Mouse (Mus musculus) megakaryocyte-erythroid progenitor cell, adult 5-6 weeks (primary cell): ENCODE results near the gene Scn3b. TPM values are rescaled to one million over a fixed set of nuclear protein-coding genes. Genes with fewer than 3 reads are reported as not detected.

Experiments
- ATAC-seq: replicated peaks from 2 replicates; pipeline ENCODE4 v1.8.0; 2016; ENCODE audit warnings: mild to moderate bottlenecking, inconsistent platforms; ENCODE audit not compliant: severe bottlenecking, poor library complexity, low FRiP score, low TSS enrichment
- total RNA-seq, 2 experiments: library from RNA; stranded (forward) in 1 of 2; stranded (reverse) in 1 of 2; fragments of 200-1000, 215-1000 nt in 1 of 2; fragments of >200 nt in 1 of 2; fragmentation: Nextera tagmentation in 1 of 2; gene quantifications; 2 replicates each; pipeline ENCODE4 v1.2.3; 2014 to 2017

Gene Scn3b
- total RNA-seq (2014; fragmentation: Nextera tagmentation) (not detected in 2 replicates), total RNA-seq (2017) (not detected in 2 replicates)

GRCm38 (mm10) chr9:40269103-40269861 lies at the start of gene Scn3b:
Gene Scn3b, plus strand, starts transcription at chr9:40269217.
- no peak for ATAC-seq

GRCm38 (mm10) chr9:40224289-40224688 lies 44.7 kb upstream of the Scn3b start:
- ATAC-seq: no peak

GRCm38 (mm10) chr9:40227874-40228789 lies 40.9 kb upstream of the Scn3b start:
- peak; percentile 87 for ATAC-seq

GRCm38 (mm10) chr9:40228804-40229331 lies 40.1 kb upstream of the Scn3b start:
- ATAC-seq: no peak

- no peak for ATAC-seq
Observed at GRCm38 (mm10) chr9:40229479-40229878, 39.5 kb upstream of the Scn3b start.

- no peak for ATAC-seq
Observed at GRCm38 (mm10) chr9:40231019-40231418, 38.0 kb upstream of the Scn3b start.

GRCm38 (mm10) chr9:40234233-40235072 lies 34.6 kb upstream of the Scn3b start:
- ATAC-seq: no peak

- no peak for ATAC-seq
Observed at GRCm38 (mm10) chr9:40235220-40235619, 33.8 kb upstream of the Scn3b start.

GRCm38 (mm10) chr9:40239749-40240148 lies 29.3 kb upstream of the Scn3b start:
- no peak for ATAC-seq

GRCm38 (mm10) chr9:40240311-40240710 lies 28.7 kb upstream of the Scn3b start:
- ATAC-seq: no peak

- peak; percentile 73 for ATAC-seq
Observed at GRCm38 (mm10) chr9:40241223-40241801, 27.7 kb upstream of the Scn3b start.

- no peak for ATAC-seq
Observed at GRCm38 (mm10) chr9:40241951-40242888, 26.8 kb upstream of the Scn3b start.

GRCm38 (mm10) chr9:40245466-40245865 lies 23.6 kb upstream of the Scn3b start:
- no peak for ATAC-seq

GRCm38 (mm10) chr9:40245974-40246665 lies 22.9 kb upstream of the Scn3b start:
- ATAC-seq: no peak

GRCm38 (mm10) chr9:40246702-40247101 lies 22.3 kb upstream of the Scn3b start:
- ATAC-seq: no peak

GRCm38 (mm10) chr9:40249106-40249505 lies 19.9 kb upstream of the Scn3b start:
- no peak for ATAC-seq

- no peak for ATAC-seq
Observed at GRCm38 (mm10) chr9:40252459-40252858, 16.6 kb upstream of the Scn3b start.
